Mouse (Mus musculus): Measurements from ENCODE around the gene Spocd1.
"Not testable (repeated sequence)": the region's sequence is repeated elsewhere in the genome, so short reads cannot be mapped to it uniquely, and the experiment has no call there.

Gene Spocd1

DNA sequence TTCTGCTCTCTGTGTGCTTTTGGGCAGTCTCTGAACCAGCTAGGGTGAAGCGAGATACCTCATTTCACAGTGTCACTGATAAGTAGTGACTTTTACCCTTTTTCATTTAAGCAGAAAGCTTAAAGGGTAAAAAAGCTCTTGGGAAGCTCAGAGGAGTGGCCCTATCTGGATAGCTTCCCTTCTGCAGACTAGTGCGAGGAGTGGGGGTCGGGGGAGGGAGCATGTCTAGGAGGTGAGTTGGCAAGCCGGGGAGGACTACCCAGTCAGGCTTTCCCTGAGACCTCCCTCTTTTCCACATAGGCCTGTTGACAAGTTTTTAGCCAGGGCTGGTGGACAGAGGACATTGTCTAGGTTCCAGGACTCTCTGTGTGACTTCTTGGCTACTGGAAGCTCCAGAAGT is at the start of gene Spocd1:
Gene Spocd1, plus strand, starts transcription at position 301 of the 400 bp plus-strand sequence.
- in situ Hi-C loops (cut with MboI, MseI), result no loop called here

DNA sequence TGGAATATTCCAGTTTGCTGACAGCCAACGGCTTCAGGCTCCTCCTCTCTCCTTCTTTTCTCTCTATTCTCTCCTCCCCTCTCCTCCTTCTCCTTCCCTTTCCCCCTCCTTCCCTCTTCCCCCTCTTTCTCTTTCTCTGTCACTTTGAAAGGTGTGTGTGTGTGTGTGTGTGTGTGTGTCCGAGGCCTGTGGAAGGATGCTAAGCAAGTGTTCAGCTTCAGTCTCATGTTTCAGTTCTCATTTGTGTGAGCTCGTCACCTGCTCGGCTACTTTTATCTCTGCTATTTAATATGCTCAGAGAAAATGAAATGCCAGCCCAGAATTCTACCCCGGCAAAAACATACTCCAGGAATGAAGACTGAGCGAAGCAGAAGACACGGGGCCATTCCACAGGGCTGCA is 48.4 kb upstream of the Spocd1 start:
- in situ Hi-C loops (cut with MboI, MseI), result no loop called here

- in situ Hi-C loops (cut with MboI, MseI), result no loop called here
Measured at GRCm38 (mm10) chr4:129881661-129882060, 47.4 kb upstream of the Spocd1 start.

DNA sequence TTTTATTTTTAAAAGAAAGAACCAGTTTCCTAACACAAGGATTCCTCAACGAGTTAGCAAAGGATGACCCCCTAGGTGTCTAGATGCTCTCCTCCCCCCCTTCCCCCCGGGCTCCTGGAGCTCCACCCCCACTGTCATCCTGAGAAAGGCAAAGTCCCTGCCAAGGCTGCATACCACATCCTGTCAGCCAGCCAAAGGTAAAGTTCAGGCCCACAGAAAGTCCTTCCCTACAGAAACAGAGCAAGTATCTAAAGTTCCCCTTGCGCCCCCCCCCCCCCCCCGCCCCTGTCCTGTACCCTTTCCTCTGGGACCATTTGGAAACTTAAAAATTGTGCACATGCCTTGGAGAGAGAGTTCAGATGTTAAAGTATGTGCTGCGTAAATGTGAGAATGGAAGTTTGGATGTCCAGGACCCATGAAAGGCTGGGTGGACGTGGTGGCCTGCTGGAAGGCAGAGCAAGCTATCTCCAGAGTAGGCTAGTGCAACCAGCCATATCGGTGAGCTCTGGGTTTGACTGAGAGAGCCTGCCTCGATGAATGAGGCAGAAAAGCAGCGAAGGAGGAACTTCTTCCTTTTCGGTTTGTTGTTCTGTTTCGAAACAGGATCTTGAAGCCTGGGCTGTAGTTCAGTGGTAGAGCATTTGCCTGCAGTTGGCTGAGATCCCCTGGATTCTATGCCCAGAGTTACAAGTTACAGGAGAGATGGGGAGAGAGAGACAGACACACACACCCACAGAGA is 46.3 kb upstream of the Spocd1 start:
- in situ Hi-C loops (cut with MboI, MseI), result no loop called here

- in situ Hi-C loops (cut with MboI, MseI), result no loop called here
Measured at GRCm38 (mm10) chr4:129884041-129884930, 44.8 kb upstream of the Spocd1 start.

DNA sequence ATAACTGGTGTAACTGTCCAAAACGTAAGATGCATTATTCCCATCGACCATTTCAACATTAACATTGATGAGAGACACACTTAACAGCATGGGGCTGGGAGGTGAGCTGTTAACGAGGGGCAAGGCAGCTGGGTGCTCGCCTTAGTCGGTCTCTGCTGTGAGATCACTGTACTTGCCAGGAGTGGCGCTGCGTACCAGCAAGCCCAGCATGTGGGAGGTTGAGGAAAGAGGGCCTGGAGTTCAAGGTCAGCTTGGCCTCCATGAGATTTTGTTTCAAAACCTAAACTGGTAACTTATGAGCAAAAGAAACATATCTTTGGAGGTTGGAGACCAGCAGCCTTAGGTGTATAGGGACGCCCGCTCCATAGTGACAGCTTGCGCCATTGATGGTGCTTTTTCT is 39.4 kb upstream of the Spocd1 start:
- in situ Hi-C loops (cut with MboI, MseI), result no loop called here

DNA sequence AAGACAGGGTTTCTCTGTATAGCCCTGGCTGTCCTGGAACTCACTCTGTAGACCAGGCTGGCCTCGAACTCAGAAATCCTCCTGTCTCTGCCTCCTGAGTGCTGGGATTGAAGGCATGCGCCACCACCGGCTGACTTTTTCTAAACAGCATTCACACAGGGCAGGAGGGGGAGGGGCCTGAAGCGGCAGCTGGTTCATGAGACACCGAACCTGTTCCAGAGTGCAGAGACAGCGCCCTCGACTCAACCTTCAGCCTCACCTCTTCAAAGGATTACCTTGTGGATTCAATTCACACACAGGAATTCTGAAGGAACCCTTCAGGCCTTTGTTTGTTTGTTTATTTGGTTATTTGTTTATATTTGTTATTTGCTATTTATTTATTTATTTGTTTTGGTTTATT is 39.0 kb upstream of the Spocd1 start:
- in situ Hi-C loops (cut with MboI, MseI), result no loop called here

GRCm38 (mm10) chr4:129894861-129895260 is 34.2 kb upstream of the Spocd1 start:
- in situ Hi-C loops (cut with MboI, MseI), result no loop called here

DNA sequence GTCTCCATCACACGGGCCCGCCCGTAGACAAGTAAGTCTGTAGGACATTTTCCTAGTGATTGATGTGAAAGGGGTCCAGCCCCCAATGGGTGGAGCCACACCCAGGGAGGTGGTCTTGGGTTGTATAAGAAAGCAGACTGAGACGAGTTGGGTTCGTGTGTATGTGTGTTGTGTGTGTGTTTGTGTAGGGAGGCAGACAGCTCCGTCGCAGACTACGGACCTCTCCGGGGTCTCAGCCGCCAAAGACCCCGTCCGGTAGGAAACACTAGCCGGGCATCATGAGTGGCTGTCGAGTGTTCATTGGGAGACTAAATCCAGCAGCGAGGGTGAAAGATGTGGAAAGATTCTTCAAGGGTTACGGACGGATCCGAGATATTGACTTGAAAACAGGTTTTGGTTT is 30.2 kb upstream of the Spocd1 start:
- in situ Hi-C loops (cut with MboI, MseI), result not testable (repeated sequence)

DNA sequence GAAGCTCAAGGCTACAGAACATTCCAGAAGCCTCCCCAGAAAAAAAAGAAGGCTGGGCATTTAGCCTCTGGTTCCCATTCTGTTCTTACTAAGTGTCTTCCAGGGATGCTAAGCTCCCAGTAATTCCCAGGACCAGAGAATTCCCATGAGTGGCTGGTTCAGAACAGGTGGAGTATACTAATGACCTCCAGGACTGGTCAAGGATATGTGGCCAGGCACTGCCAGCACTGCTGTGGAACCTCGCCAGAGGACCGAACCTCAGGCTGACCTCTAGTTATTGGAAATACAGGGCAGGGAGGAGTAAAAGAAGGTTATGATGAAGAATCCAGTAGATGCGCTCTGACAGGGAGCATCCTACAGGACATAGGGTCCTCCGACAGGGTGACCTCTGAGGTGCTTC is 26.7 kb upstream of the Spocd1 start:
- in situ Hi-C loops (cut with MboI, MseI), result loop anchor here (5.0 kb wide), 1 partner anchor 50 kb away; no protein-coding TSS in a partner anchor

GRCm38 (mm10) chr4:129903577-129903976 is 25.5 kb upstream of the Spocd1 start:
- in situ Hi-C loops (cut with MboI, MseI), result loop anchor here (5.0 kb wide), 1 partner anchor 51 kb away; no protein-coding TSS in a partner anchor

- in situ Hi-C loops (cut with MboI, MseI), result no loop called here
Measured at GRCm38 (mm10) chr4:129905032-129905431, 24.0 kb upstream of the Spocd1 start.

DNA sequence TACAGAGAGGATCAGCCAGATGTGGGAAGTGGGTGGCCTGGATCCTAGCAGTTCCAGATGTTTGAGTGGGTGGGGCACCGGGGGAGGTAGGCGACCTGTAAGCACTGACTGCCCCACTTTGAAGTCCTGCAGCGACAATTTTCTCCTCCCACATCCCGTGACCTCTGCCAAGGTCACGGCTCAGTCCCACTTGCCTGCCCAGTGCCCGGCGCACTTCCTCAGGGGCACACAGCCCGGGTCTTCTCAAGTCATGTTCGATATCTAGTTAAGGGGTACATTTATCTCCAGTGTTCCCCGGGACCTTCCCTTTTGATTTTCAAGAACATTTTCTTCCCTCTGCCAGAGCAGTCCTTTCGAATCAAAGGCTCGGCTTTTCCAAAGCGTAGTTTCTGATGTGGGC is 23.0 kb upstream of the Spocd1 start:
- in situ Hi-C loops (cut with MboI, MseI), result no loop called here

GRCm38 (mm10) chr4:129908836-129909235 is 20.2 kb upstream of the Spocd1 start:
- in situ Hi-C loops (cut with MboI, MseI), result no loop called here

DNA sequence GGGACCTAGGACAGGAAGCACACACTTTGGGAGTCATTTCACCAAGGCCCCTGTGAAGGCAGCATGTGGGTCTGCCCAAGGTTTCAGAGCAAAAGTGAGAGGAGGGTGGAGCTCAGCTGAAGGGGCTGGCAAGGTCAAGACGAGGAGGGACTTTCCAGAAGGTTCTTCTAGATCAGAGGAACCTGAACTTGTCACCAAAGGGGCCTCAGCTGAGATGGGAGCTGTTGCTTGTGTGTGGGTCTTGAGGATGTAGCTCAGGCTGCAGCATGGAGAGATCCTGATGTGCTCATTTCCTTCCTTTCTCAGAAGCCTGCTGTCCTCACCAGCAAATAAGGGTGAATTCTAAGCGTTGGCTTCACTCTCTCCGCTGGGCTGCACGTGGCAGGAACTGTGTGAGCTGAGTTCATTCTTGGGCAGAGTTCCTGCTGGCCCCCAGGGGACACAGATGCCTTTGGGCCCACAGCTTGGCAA is 19.8 kb upstream of the Spocd1 start:
- in situ Hi-C loops (cut with MboI, MseI), result no loop called here

- in situ Hi-C loops (cut with MboI, MseI), result no loop called here
Measured at GRCm38 (mm10) chr4:129912998-129913397, 16.1 kb upstream of the Spocd1 start.

- in situ Hi-C loops (cut with MboI, MseI), result no loop called here
Measured at GRCm38 (mm10) chr4:129913761-129914644, 15.0 kb upstream of the Spocd1 start.

DNA sequence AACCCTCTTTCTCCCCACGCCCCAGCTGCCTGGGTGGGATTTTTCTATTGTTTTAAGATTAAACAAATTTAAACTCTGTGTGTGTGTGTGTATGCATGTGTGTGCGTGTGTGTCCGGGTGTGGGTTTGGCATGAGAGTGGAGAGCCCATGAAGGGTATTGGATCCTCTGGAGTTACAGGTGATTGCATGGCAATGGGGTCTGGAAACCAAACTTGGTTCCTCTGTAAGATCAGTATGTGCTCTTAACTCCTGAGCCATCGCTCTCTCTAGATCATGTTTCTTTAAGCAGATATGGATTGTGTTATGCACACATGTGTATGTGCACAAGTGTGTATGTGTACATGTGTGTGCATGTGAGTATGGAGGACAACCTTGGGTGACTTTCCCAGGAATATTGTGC is 14.4 kb upstream of the Spocd1 start:
- in situ Hi-C loops (cut with MboI, MseI), result no loop called here

GRCm38 (mm10) chr4:129915349-129915988 is 13.6 kb upstream of the Spocd1 start:
- in situ Hi-C loops (cut with MboI, MseI), result no loop called here

DNA sequence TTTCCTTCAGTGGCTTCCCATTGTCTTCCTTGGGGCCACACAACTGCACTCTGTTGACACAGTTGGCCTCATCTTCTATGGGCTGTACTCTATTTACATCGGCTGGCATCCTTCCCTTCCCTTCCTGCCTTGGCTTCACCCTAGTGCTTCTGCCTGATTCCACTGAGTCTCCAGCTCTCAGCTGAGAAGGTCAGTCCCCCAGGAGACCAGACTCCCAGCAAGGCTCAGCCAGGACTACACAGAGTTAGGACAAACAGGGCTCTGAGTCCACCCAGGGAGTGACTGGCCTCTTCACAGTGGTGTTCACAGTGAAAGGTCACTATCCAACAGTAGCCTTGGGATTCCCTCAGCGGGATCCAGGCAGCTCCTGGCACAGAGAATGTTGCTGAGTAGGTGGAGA is 12.9 kb upstream of the Spocd1 start:
- in situ Hi-C loops (cut with MboI, MseI), result no loop called here

GRCm38 (mm10) chr4:129917016-129917603 is 11.9 kb upstream of the Spocd1 start:
- in situ Hi-C loops (cut with MboI, MseI), result no loop called here

Measured in T-helper 2 cell (primary cell).